Mouse (Mus musculus): ENCODE results near the gene Ntng2. TPM values are rescaled to one million over a fixed set of nuclear protein-coding genes. Genes with fewer than 3 reads are reported as not detected.

The Ntng2 gene
- polyA plus RNA-seq, 1 experiment from 2014 or later = 2.8 TPM

GRCm38 (mm10) chr2:29198446-29198845, 54.4 kb downstream of the Ntng2 start:
- no peak for ATAC-seq (ENCODE audit: low FRiP score)
- Histone ChIP-seq H3K4me3 (no peak overlapping the region), H3K4me1 (replicated peaks) (peaks cover 31% of the 10 kb centered on the region), H3K4me2 (no peak overlapping the region), H3K9ac (no peak overlapping the region), H3K27ac (no peak overlapping the region), H3K27me3 (peaks cover 35% of the 10 kb centered on the region), H3K36me3 (no peaks in the 10 kb centered on the region), H3K9me3 (no peaks in the 10 kb centered on the region)
- 80% methylated on average over 5 of the region's 5 CpGs for WGBS

GRCm38 (mm10) chr2:29196844-29197243, 56.0 kb downstream of the Ntng2 start:
- no peak overlapping the region for H3K4me3 ChIP-seq
- 72% methylated on average over 12 of the region's 12 CpGs for WGBS
- H3K9me3 ChIP-seq = no peaks in the 10 kb centered on the region
- H3K36me3 ChIP-seq = no peaks in the 10 kb centered on the region
- no peak overlapping the region for H3K9ac ChIP-seq
- no peak overlapping the region for H3K4me2 ChIP-seq
- H3K27me3 ChIP-seq = peaks cover 35% of the 10 kb centered on the region
- no peak for ATAC-seq (ENCODE audit: low FRiP score)
- no peak overlapping the region for H3K27ac ChIP-seq
- H3K4me1 ChIP-seq (replicated peaks) = peaks cover 33% of the 10 kb centered on the region

- Histone ChIP-seq H3K9ac (peak overlapping the region; percentile 77), H3K4me3 (peak overlapping the region; percentile 53), H3K4me1 (replicated peaks) (peaks cover 38% of the 10 kb centered on the region), H3K27me3 (peaks cover 35% of the 10 kb centered on the region), H3K9me3 (no peaks in the 10 kb centered on the region), H3K4me2 (peak overlapping the region; percentile 94), H3K27ac (no peak overlapping the region), H3K36me3 (no peaks in the 10 kb centered on the region)
- 1% methylated on average over 60 of the region's 61 CpGs for WGBS
- ATAC-seq (ENCODE audit: low FRiP score) = peak; percentile 73
Measured at GRCm38 (mm10) chr2:29194547-29195463, 58.0 kb downstream of the Ntng2 start.

- Histone ChIP-seq H3K4me2 (peak overlapping the region; percentile 94), H3K27me3 (peaks cover 35% of the 10 kb centered on the region), H3K27ac (no peak overlapping the region), H3K4me1 (replicated peaks) (peaks cover 38% of the 10 kb centered on the region), H3K4me3 (peak overlapping the region; percentile 53), H3K36me3 (no peaks in the 10 kb centered on the region), H3K9me3 (no peaks in the 10 kb centered on the region), H3K9ac (peak overlapping the region; percentile 46; the same call in 1 of the 2 replicates)
- no peak for ATAC-seq (ENCODE audit: low FRiP score)
- 14% methylated on average over 16 of the region's 16 CpGs for WGBS
Measured at GRCm38 (mm10) chr2:29193819-29194546, 58.8 kb downstream of the Ntng2 start.

GRCm38 (mm10) chr2:29192629-29193278, 60.1 kb downstream of the Ntng2 start:
- H3K4me2 ChIP-seq = no peak overlapping the region
- H3K4me3 ChIP-seq = no peak overlapping the region
- H3K9ac ChIP-seq = no peak overlapping the region
- no peak for ATAC-seq (ENCODE audit: low FRiP score)
- peaks cover 27% of the 10 kb centered on the region for H3K27me3 ChIP-seq
- 94% methylated on average over 8 of the region's 8 CpGs for WGBS
- no peaks in the 10 kb centered on the region for H3K9me3 ChIP-seq
- H3K27ac ChIP-seq = no peak overlapping the region
- peaks cover 38% of the 10 kb centered on the region for H3K4me1 ChIP-seq (replicated peaks)
- H3K36me3 ChIP-seq = no peaks in the 10 kb centered on the region

GRCm38 (mm10) chr2:29191216-29192215, 61.3 kb downstream of the Ntng2 start:
- no peak for ATAC-seq (ENCODE audit: low FRiP score)
- H3K36me3 ChIP-seq = no peaks in the 10 kb centered on the region
- WGBS = 59% methylated on average over 10 of the region's 10 CpGs
- peak overlapping the region; percentile 19; the same call in 1 of the 2 replicates for H3K27ac ChIP-seq
- peaks cover 38% of the 10 kb centered on the region for H3K4me1 ChIP-seq (replicated peaks)
- peaks cover 20% of the 10 kb centered on the region for H3K27me3 ChIP-seq
- no peak overlapping the region for H3K4me3 ChIP-seq
- H3K9ac ChIP-seq = 0 out of 2 replicates have a peak overlapping the region, but pooled peaks have one; percentile 30
- H3K9me3 ChIP-seq = no peaks in the 10 kb centered on the region
- H3K4me2 ChIP-seq = no peak overlapping the region

GRCm38 (mm10) chr2:29190392-29190791, 62.4 kb downstream of the Ntng2 start:
- no peak overlapping the region for H3K9ac ChIP-seq

GRCm38 (mm10) chr2:29186209-29186608, 66.6 kb downstream of the Ntng2 start:
- H3K9me3 ChIP-seq = no peaks in the 10 kb centered on the region
- H3K9ac ChIP-seq = no peak overlapping the region
- no peak for ATAC-seq (ENCODE audit: low FRiP score)
- no peak overlapping the region for H3K4me2 ChIP-seq
- no peak overlapping the region for H3K4me3 ChIP-seq
- H3K27me3 ChIP-seq = no peaks in the 10 kb centered on the region
- 35% methylated on average over 6 of the region's 6 CpGs for WGBS
- no peak overlapping the region for H3K27ac ChIP-seq
- H3K4me1 ChIP-seq (replicated peaks) = peaks cover 3% of the 10 kb centered on the region; the same call in 1 of the 2 replicates
- H3K36me3 ChIP-seq = peaks cover 10% of the 10 kb centered on the region

More at GRCm38 (mm10) chr2:29190392-29190791, 62.4 kb downstream of the Ntng2 start:
- Histone ChIP-seq H3K36me3 (no peaks in the 10 kb centered on the region), H3K9me3 (no peaks in the 10 kb centered on the region), H3K4me3 (no peak overlapping the region), H3K4me2 (no peak overlapping the region), H3K4me1 (replicated peaks) (peaks cover 33% of the 10 kb centered on the region), H3K27me3 (peaks cover 8% of the 10 kb centered on the region), H3K27ac (no peak overlapping the region)
- 87% methylated on average over 7 of the region's 7 CpGs for WGBS
- ATAC-seq (ENCODE audit: low FRiP score) = no peak

GRCm38 (mm10) chr2:29183266-29183924, 69.4 kb downstream of the Ntng2 start:
- H3K4me2 ChIP-seq = no peak overlapping the region
- H3K4me3 ChIP-seq = no peak overlapping the region
- H3K36me3 ChIP-seq = peaks cover 39% of the 10 kb centered on the region
- H3K4me1 ChIP-seq (replicated peaks) = no peaks in the 10 kb centered on the region
- H3K27me3 ChIP-seq = no peaks in the 10 kb centered on the region
- H3K9ac ChIP-seq = no peak overlapping the region
- 76% methylated on average over 6 of the region's 6 CpGs for WGBS
- ATAC-seq (ENCODE audit: low FRiP score) = no peak
- no peaks in the 10 kb centered on the region for H3K9me3 ChIP-seq
- no peak overlapping the region for H3K27ac ChIP-seq

- no peak overlapping the region for H3K4me2 ChIP-seq
- no peak for ATAC-seq (ENCODE audit: low FRiP score)
- H3K9me3 ChIP-seq = no peaks in the 10 kb centered on the region
- peaks cover 61% of the 10 kb centered on the region for H3K36me3 ChIP-seq
- no peaks in the 10 kb centered on the region for H3K27me3 ChIP-seq
- H3K4me1 ChIP-seq (replicated peaks) = no peaks in the 10 kb centered on the region
- no peak overlapping the region for H3K27ac ChIP-seq
- H3K4me3 ChIP-seq = no peak overlapping the region
- H3K9ac ChIP-seq = 0 out of 2 replicates have a peak overlapping the region, but pooled peaks have one; percentile 29
- WGBS = 94% methylated on average over 2 of the region's 2 CpGs
Measured at GRCm38 (mm10) chr2:29181111-29181510, 71.7 kb downstream of the Ntng2 start.

- no peak overlapping the region for H3K4me2 ChIP-seq
- no peak for ATAC-seq (ENCODE audit: low FRiP score)
- H3K27ac ChIP-seq = no peak overlapping the region
- H3K9ac ChIP-seq = no peak overlapping the region
- no peak overlapping the region for H3K4me3 ChIP-seq
- H3K27me3 ChIP-seq = no peaks in the 10 kb centered on the region
- peaks cover 69% of the 10 kb centered on the region for H3K36me3 ChIP-seq
- H3K9me3 ChIP-seq = no peaks in the 10 kb centered on the region
- WGBS = 86% methylated on average over 4 of the region's 4 CpGs
- H3K4me1 ChIP-seq (replicated peaks) = no peaks in the 10 kb centered on the region
Measured at GRCm38 (mm10) chr2:29179810-29180209, 73.0 kb downstream of the Ntng2 start.
